Mouse (Mus musculus) liver, embryonic 11.5 days (tissue): ENCODE data around the gene Rtkn. TPM values are rescaled to one million over a fixed set of nuclear protein-coding genes. Genes with fewer than 3 reads are reported as not detected.
A peak's percentile ranks its signal among the peaks of the same experiment; 100 is the strongest.

ENCODE experiments used
- ATAC-seq: fragments of 200-750 bp; cut with Nextera tagmentation; replicated peaks from 2 replicates; pipeline ENCODE4 v1.8.0; 2017; ENCODE audit warnings: moderate number of reproducible peaks, mild to moderate bottlenecking, moderate TSS enrichment, moderate library complexity; ENCODE audit not compliant: low FRiP score
- DNase-seq: peaks from one replicate; pipeline ENCODE4 v3.0.0-alpha.2; 2017; ENCODE audit warnings: low spot score
- H3K27ac ChIP-seq: fragments of 300-500 bp; sonication (generic); 2 replicates; pipeline ENCODE4 v1.5.1; 2014; ENCODE audit warnings: mild to moderate bottlenecking, low read depth, low read length, control low read depth
- H3K27me3 ChIP-seq: fragments of 300-500 bp; sonication (generic); replicated peaks from 2 replicates; pipeline ENCODE4 v1.6.1; 2014; ENCODE audit warnings: low read length, mixed read lengths; ENCODE audit not compliant: control insufficient read depth, insufficient read depth
- H3K36me3 ChIP-seq: fragments of 300-500 bp; sonication (generic); 2 replicates; pipeline ENCODE4 v1.6.1; 2014; ENCODE audit warnings: mild to moderate bottlenecking, low read length, moderate library complexity, mixed read lengths; ENCODE audit not compliant: control insufficient read depth, insufficient read depth
- H3K4me1 ChIP-seq: fragments of 300-500 bp; sonication (generic); replicated peaks from 2 replicates; pipeline ENCODE4 v1.6.1; 2014; ENCODE audit warnings: low read length, mixed read lengths; ENCODE audit not compliant: control insufficient read depth, insufficient read depth
- H3K4me2 ChIP-seq: fragments of 300-500 bp; sonication (generic); 2 replicates; pipeline ENCODE4 v1.6.1; 2014; ENCODE audit warnings: mild to moderate bottlenecking, control low read depth, moderate library complexity
- H3K4me3 ChIP-seq: fragments of 300-500 bp; sonication (generic); 2 replicates; pipeline ENCODE4 v1.5.1; 2014; ENCODE audit warnings: low read depth, low read length, control low read depth
- H3K9ac ChIP-seq: fragments of 300-500 bp; sonication (generic); 2 replicates; pipeline ENCODE4 v1.6.1; 2014; ENCODE audit warnings: low read depth, low read length, control low read depth
- H3K9me3 ChIP-seq: fragments of 300-500 bp; sonication (generic); 2 replicates; pipeline ENCODE4 v1.6.1; 2016; ENCODE audit warnings: low read length, inconsistent platforms, mixed read lengths; ENCODE audit not compliant: control insufficient read depth
- WGBS: fragments of 180-500 bp; shearing (Covaris S2); extraction: QIAGEN DNeasy Blood & Tissue Kit; methylation state at CpG from one replicate; pipeline ENCODE4 v1.1.7; 2014; 5-methylcytosine and 5-hydroxymethylcytosine counted together
- polyA plus RNA-seq: library from polyadenylated mRNA; unstranded; fragments of >200 nt; fragmentation: Nextera tagmentation; extraction: Ambion mirVana; gene quantifications from 2 replicates; pipeline ENCODE4 v1.2.1, GENCODE M21; 2014

Gene Rtkn
- polyA plus RNA-seq: 14.7 and 15.4 TPM in 2 replicates

DNA sequence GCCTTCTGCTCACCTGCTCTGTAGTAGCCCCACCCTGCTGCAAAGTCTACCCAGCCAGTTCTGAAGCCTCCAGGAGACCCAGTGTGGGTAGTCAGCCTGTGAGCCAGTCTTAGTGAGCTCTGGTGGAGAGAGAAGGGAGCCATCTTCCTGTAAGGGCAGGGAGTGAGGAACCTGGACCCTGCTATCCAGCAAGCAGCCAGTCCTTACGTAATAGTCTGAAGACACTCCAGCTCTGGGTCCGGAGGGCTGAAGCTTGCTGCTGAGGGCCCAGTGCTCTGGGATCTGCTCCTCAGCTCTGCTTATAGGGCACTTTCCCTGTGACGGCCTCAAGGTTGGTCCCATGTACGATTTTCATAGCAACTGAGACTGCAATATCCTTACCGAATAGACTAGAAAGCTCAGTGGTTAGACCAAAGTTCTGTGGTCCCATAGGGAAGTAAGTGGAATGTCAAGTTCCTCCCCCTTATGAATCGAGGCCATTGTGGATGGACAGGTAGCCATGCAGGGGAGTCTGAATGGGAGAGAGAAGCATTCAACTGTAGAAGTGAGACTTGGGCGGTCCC is at the start of gene Rtkn:
Rtkn (plus strand) TSS at position 513 of the 563 bp plus-strand sequence.
- WGBS: 62% methylated on average over 7 of the region's 7 CpGs
- Histone ChIP-seq H3K4me2 (peak within 1 kb of the TSS; percentile 86), H3K27me3 (peaks cover 15% of the 10 kb centered on the region), H3K4me3 (peak within 1 kb of the TSS; percentile 63), H3K27ac (peak within 1 kb of the TSS; percentile 97; the same call in 1 of the 2 replicates), H3K4me1 (peaks cover 29% of the 10 kb centered on the region), H3K36me3 (no peaks in the 10 kb centered on the region; the same call in 1 of the 2 replicates), H3K9me3 (no peaks in the 10 kb centered on the region), H3K9ac (peak within 1 kb of the TSS; percentile 86)
- DNase-seq (no peak), ATAC-seq (no peak)

- H3K9ac ChIP-seq: no peak within 1 kb of the TSS
- no peaks in the 10 kb centered on the region for H3K9me3 ChIP-seq
- ATAC-seq (no peak), DNase-seq (no peak)
- H3K4me2 ChIP-seq: peak within 1 kb of the TSS; percentile 55
- no peak within 1 kb of the TSS for H3K27ac ChIP-seq
- H3K27me3 ChIP-seq: peaks cover 85% of the 10 kb centered on the region
- WGBS: 4% methylated on average over 41 of the region's 42 CpGs
- H3K4me1 ChIP-seq: peaks cover 6% of the 10 kb centered on the region; the same call in 1 of the 2 replicates
- H3K36me3 ChIP-seq: peaks cover 7% of the 10 kb centered on the region; the same call in 1 of the 2 replicates
- peak within 1 kb of the TSS; percentile 30 for H3K4me3 ChIP-seq
These were observed 48.9 kb upstream of the Rtkn start, which contains the start of gene Lbx2 for GRCm38 (mm10) chr6:83086121-83087035. TSS of gene Lbx2 (plus strand) at chr6:83086367.

- Histone ChIP-seq H3K9me3 (no peaks in the 10 kb centered on the region), H3K9ac (no peak overlapping the region), H3K27me3 (peaks cover 83% of the 10 kb centered on the region), H3K36me3 (peaks cover 2% of the 10 kb centered on the region; the same call in 1 of the 2 replicates), H3K4me2 (peak overlapping the region; percentile 54), H3K27ac (no peak overlapping the region), H3K4me1 (peaks cover 6% of the 10 kb centered on the region; the same call in 1 of the 2 replicates), H3K4me3 (peak overlapping the region; percentile 30)
- DNase-seq (no peak), ATAC-seq (no peak)
- WGBS: 3% methylated on average over 47 of the region's 47 CpGs
These were observed 47.9 kb upstream of the Rtkn start for GRCm38 (mm10) chr6:83087205-83087925.

- no peaks in the 10 kb centered on the region for H3K36me3 ChIP-seq
- peak overlapping the region; percentile 54 for H3K4me2 ChIP-seq
- DNase-seq (no peak), ATAC-seq (no peak)
- H3K27ac ChIP-seq: no peak overlapping the region
- H3K9me3 ChIP-seq: no peaks in the 10 kb centered on the region
- H3K9ac ChIP-seq: no peak overlapping the region
- peaks cover 77% of the 10 kb centered on the region for H3K27me3 ChIP-seq
- H3K4me1 ChIP-seq: peaks cover 6% of the 10 kb centered on the region; the same call in 1 of the 2 replicates
- H3K4me3 ChIP-seq: peak overlapping the region; percentile 30
- WGBS: 13% methylated on average over 9 of the region's 9 CpGs
These were observed 47.4 kb upstream of the Rtkn start for GRCm38 (mm10) chr6:83087926-83088260.

DNA sequence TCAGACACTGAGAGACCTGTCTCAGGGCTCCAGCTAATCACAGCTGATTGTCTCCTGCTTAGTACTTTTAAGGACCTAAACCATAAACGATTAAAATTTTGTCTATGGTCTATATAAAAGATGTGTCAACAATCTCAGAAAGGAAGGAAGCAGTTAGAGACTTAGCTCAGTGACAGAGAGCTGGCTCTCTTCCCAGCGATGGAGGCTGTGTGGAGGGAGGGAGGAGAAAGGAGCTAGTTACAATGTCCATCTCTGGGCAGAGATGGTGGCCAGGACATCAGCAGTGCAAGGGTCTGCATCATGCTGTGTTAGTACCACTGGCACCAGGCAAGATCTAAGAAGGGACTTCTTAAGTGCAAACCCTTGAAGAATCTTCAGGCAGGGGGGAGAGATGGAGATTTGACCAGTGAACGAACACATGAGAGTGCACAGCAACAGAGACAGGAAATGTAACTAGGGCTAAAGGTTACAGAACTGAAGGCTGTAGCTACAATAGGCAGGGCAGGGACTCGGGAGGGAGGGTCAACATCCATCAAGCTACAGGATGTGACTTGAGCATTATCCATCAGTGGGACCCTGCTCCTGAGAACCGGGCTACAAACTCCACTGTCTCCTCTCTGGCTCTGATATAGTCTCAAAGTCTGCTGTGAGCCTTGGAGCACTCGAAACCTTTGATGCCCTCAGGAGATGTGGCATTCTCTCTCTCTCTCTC is 42.7 kb upstream of the Rtkn start:
- H3K36me3 ChIP-seq: no peaks in the 10 kb centered on the region
- no peak for DNase-seq
- no peaks in the 10 kb centered on the region for H3K4me1 ChIP-seq
- no peak overlapping the region for H3K9ac ChIP-seq
- no peak for ATAC-seq
- H3K9me3 ChIP-seq: no peaks in the 10 kb centered on the region
- H3K4me3 ChIP-seq: no peak overlapping the region
- H3K4me2 ChIP-seq: no peak overlapping the region
- peaks cover 31% of the 10 kb centered on the region for H3K27me3 ChIP-seq
- no peak overlapping the region for H3K27ac ChIP-seq
- 37% methylated on average over 6 of the region's 6 CpGs for WGBS

- Histone ChIP-seq H3K9ac (no peak overlapping the region), H3K27ac (no peak overlapping the region), H3K4me2 (no peak overlapping the region), H3K4me3 (no peak overlapping the region), H3K4me1 (peaks cover 3% of the 10 kb centered on the region; the same call in 1 of the 2 replicates), H3K9me3 (no peaks in the 10 kb centered on the region), H3K36me3 (no peaks in the 10 kb centered on the region), H3K27me3 (no peaks in the 10 kb centered on the region; the same call in none of the 2 replicates)
- 30% methylated on average over 6 of the region's 6 CpGs for WGBS
- ATAC-seq (no peak), DNase-seq (no peak)
These were observed 39.3 kb upstream of the Rtkn start for GRCm38 (mm10) chr6:83095968-83096367.

DNA sequence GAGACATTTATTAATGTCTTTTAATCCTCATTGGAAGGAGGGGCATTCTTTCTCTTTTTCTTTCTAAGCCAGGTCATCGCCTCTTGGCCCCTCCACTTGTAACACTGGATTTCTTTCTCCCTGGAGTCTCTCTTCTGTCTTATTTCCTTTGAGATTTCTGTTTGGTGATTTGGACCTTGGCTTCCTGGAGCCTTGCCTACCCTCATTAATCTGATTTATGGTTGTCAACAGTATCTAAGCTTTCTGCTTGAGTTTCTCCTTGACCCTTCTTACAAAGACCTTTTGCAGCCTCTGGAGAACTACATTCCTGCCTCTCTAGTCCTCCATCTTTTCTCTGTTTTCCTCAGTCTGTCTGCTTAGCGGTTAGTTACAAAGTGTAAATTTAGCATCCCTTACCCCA is 36.9 kb upstream of the Rtkn start:
- 59% methylated on average over 2 of the region's 2 CpGs for WGBS
- Histone ChIP-seq H3K9me3 (no peaks in the 10 kb centered on the region), H3K36me3 (no peaks in the 10 kb centered on the region), H3K9ac (no peak overlapping the region), H3K27me3 (no peaks in the 10 kb centered on the region; the same call in none of the 2 replicates), H3K27ac (no peak overlapping the region), H3K4me1 (peaks cover 20% of the 10 kb centered on the region), H3K4me3 (no peak overlapping the region), H3K4me2 (no peak overlapping the region)
- DNase-seq (no peak), ATAC-seq (no peak)

- Histone ChIP-seq H3K27me3 (no peaks in the 10 kb centered on the region; the same call in none of the 2 replicates), H3K9ac (peak within 1 kb of the TSS; percentile 95), H3K9me3 (no peaks in the 10 kb centered on the region), H3K4me3 (peak within 1 kb of the TSS; percentile 87), H3K4me2 (peak within 1 kb of the TSS; percentile 100), H3K4me1 (peaks cover 23% of the 10 kb centered on the region), H3K36me3 (peaks cover 2% of the 10 kb centered on the region; the same call in 1 of the 2 replicates), H3K27ac (peak within 1 kb of the TSS; percentile 87)
- DNase-seq: peak; percentile 78
- WGBS: under 1% methylated on average over 25 of the region's 25 CpGs
- ATAC-seq: peak; percentile 86
These were observed 34.0 kb upstream of the Rtkn start, which contains the start of the genes Ccdc142 and Gm42688 for GRCm38 (mm10) chr6:83101316-83101687. TSS of gene Ccdc142 (plus strand) at chr6:83101601. TSS of gene Gm42688 (plus strand) at chr6:83101617.
